10 mouse cellular contexts compared by ENCODE assay signal in genomic region chr2:57613243-57613642, GRCm38 (mm10).
DNase-seq lines count a peak whose midpoint lies in the region; ATAC-seq and TF ChIP-seq lines count a peak whose summit lies in the region.
"Had no signal": no experiment of that assay in that cellular context is flagged by ENCODE, and none has a peak within 500 bp of the region (broad histone marks: within the 10 kb centered on the region; RNA-seq: fewer than 3 reads in every experiment).

No protein-coding gene starts in this region.

- no peak overlapping the region for H3K27ac ChIP-seq in CH12.LX (ENCODE audit: insufficient read depth, low read depth)
- H3K27ac ChIP-seq in forebrain, embryonic 16.5 days (ENCODE audit: low read length) = no peak overlapping the region
- no peak overlapping the region for H3K27ac ChIP-seq in heart, embryonic 12.5 days (ENCODE audit: poor library complexity, severe bottlenecking)
- H3K27ac ChIP-seq: embryonic facial prominence, embryonic 15.5 days had no signal

- dilution Hi-C loops in CH12.LX (cut with MboI; ENCODE audit: extremely low pct_ligation_motif_present, extremely low pct_unique_long_range_greater_than_20kb, low sequenced_read_pairs) = no loop called here

- in situ Hi-C loops in CH12.LX (cut with MboI; ENCODE audit: low pct_ligation_motif_present, low pct_unique_long_range_greater_than_20kb, low sequenced_read_pairs) = no loop called here

- no peaks in the 10 kb centered on the region for H3K4me1 ChIP-seq in CH12.LX (ENCODE audit: control insufficient read depth in 1 of 2, insufficient read depth in 2 of 2)
- H3K4me1 ChIP-seq in forebrain, embryonic 16.5 days (replicated peaks; ENCODE audit: control insufficient read depth, insufficient read depth, low read length) = peaks cover 12% of the 10 kb centered on the region
- H3K4me1 ChIP-seq in heart, embryonic 12.5 days (replicated peaks) = no peaks in the 10 kb centered on the region
- H3K4me1 ChIP-seq: embryonic facial prominence, embryonic 15.5 days had no signal

- TF ChIP-seq EP300 in CH12.LX (IDR thresholded peaks at IDR 0.05; ENCODE audit: low read length) = no peak

- DNase-seq in adrenal gland, postnatal 10 days = peak; percentile 17
- no peak for DNase-seq in adrenal gland, postnatal 4 days (ENCODE audit: low spot score in 2 of 2)
- DNase-seq in CH12.LX (ENCODE audit: extremely low read depth) = no peak
- peak; percentile 54 for DNase-seq in mesoderm, embryonic 11.5 days (ENCODE audit: low read depth, low spot score)
- DNase-seq in heart, adult 9 months (ENCODE audit: low spot score in 2 of 2) = no peak
- DNase-seq: spleen, adult 18-20 months had no signal

- 14% methylated on average over 10 of the region's 10 CpGs for WGBS in forebrain, embryonic 16.5 days
- 65% methylated on average over 10 of the region's 10 CpGs for WGBS in heart, embryonic 12.5 days

- no peaks in the 10 kb centered on the region for H3K27me3 ChIP-seq in CH12.LX (replicated peaks)
- no peaks in the 10 kb centered on the region for H3K27me3 ChIP-seq in forebrain, embryonic 16.5 days (replicated peaks; ENCODE audit: control insufficient read depth, insufficient read depth, low read length)
- H3K27me3 ChIP-seq in heart, embryonic 12.5 days (replicated peaks) = no peaks in the 10 kb centered on the region
- H3K27me3 ChIP-seq: embryonic facial prominence, embryonic 15.5 days had no signal

- no peaks in the 10 kb centered on the region for H3K79me2 ChIP-seq in CH12.LX (replicated peaks; ENCODE audit: control insufficient read depth, extremely low read depth, insufficient read depth, poor library complexity, severe bottlenecking)

- no peak overlapping the region for H3K4me3 ChIP-seq in CH12.LX (replicated peaks in 1 of 3; ENCODE audit: low read depth in 2 of 3, low read length in 2 of 3, poor library complexity in 1 of 3)
- H3K4me3 ChIP-seq in forebrain, embryonic 16.5 days (replicated peaks; ENCODE audit: low read length) = peak overlapping the region; percentile 21
- H3K4me3 ChIP-seq in heart, embryonic 12.5 days = no peak overlapping the region
- H3K4me3 ChIP-seq: embryonic facial prominence, embryonic 15.5 days had no signal

- TF ChIP-seq CTCF in CH12.LX (conservative IDR thresholded peaks at IDR 0.05 in 1 of 2, IDR thresholded peaks at IDR 0.05 in 1 of 2; ENCODE audit: low read depth in 2 of 2, low read length in 2 of 2) = no peak

- TF ChIP-seq RAD21 in CH12.LX (IDR thresholded peaks at IDR 0.05; ENCODE audit: low read depth, low read length) = no peak

- TF ChIP-seq POLR2A in CH12.LX (IDR thresholded peaks at IDR 0.05; ENCODE audit: low read depth, low read length) = no peak

- no peak overlapping the region for H3K4me2 ChIP-seq in CH12.LX (ENCODE audit: insufficient read depth, low read depth, poor library complexity, severe bottlenecking)
- H3K4me2 ChIP-seq in forebrain, embryonic 16.5 days (ENCODE audit: low read length) = peak overlapping the region; percentile 67
- no peak overlapping the region for H3K4me2 ChIP-seq in heart, embryonic 12.5 days
- H3K4me2 ChIP-seq: embryonic facial prominence, embryonic 15.5 days had no signal

- H3K9me3 ChIP-seq in CH12.LX (replicated peaks; ENCODE audit: low read length) = no peaks in the 10 kb centered on the region
- H3K9me3 ChIP-seq in forebrain, embryonic 16.5 days (ENCODE audit: control insufficient read depth, low read length) = no peaks in the 10 kb centered on the region
- H3K9me3 ChIP-seq in heart, embryonic 12.5 days (replicated peaks) = no peaks in the 10 kb centered on the region
- H3K9me3 ChIP-seq: embryonic facial prominence, embryonic 15.5 days had no signal

- H3K9ac ChIP-seq in CH12.LX (ENCODE audit: insufficient read depth, low read depth) = no peak overlapping the region
- H3K9ac ChIP-seq in forebrain, embryonic 16.5 days (replicated peaks; ENCODE audit: low read depth, low read length) = no peak overlapping the region
- no peak overlapping the region for H3K9ac ChIP-seq in heart, embryonic 12.5 days
- H3K9ac ChIP-seq: embryonic facial prominence, embryonic 15.5 days had no signal

- H3K36me3 ChIP-seq in CH12.LX (replicated peaks in 1 of 2; ENCODE audit: control insufficient read depth in 1 of 2, insufficient read depth in 1 of 2, low read length in 1 of 2) = no peaks in the 10 kb centered on the region
- no peaks in the 10 kb centered on the region for H3K36me3 ChIP-seq in forebrain, embryonic 16.5 days (ENCODE audit: control insufficient read depth, insufficient read depth)
- no peaks in the 10 kb centered on the region for H3K36me3 ChIP-seq in heart, embryonic 12.5 days
- H3K36me3 ChIP-seq: embryonic facial prominence, embryonic 15.5 days had no signal

- ATAC-seq in forebrain, embryonic 16.5 days = peak; percentile 56
- no peak for ATAC-seq in granulocyte monocyte progenitor cell, adult 5-6 weeks (replicated peaks; ENCODE audit: poor library complexity, severe bottlenecking)
- no peak for ATAC-seq in heart, embryonic 12.5 days (ENCODE audit: insufficient number of reproducible peaks, low FRiP score)

TF ChIP-seq in CH12.LX, 34 proteins besides CTCF, POLR2A, EP300 and RAD21:
- TF ChIP-seq NRF1 (IDR thresholded peaks at IDR 0.05; ENCODE audit: low read depth, low read length) = 0 out of 2 replicates have a peak, but pooled peaks have one; percentile 22
- no peak for TF ChIP-seq ZNF384 (IDR thresholded peaks at IDR 0.05; ENCODE audit: low read depth, low read length)
- TF ChIP-seq JUN (IDR thresholded peaks at IDR 0.05; ENCODE audit: insufficient read depth, low read depth, low read length) = no peak

Comparison
In these comparisons a context has a peak if more than half of its experiments do, and no peak if none do; other contexts are left out.
1. DNase-seq: peak in adrenal gland, postnatal 10 days (single experiment) and mesoderm, embryonic 11.5 days (single experiment); none in adrenal gland, postnatal 4 days (0 of 2), CH12.LX (single experiment) and heart, adult 9 months (0 of 2).